ENCODE assay signal across 23 mouse cellular contexts in genomic region chr6:22791801-22792200, GRCm38 (mm10).
"Had no signal": no experiment of that assay in that cellular context is flagged by ENCODE, and none has a peak within 500 bp of the region (broad histone marks: within the 10 kb centered on the region; RNA-seq: fewer than 3 reads in every experiment).

No protein-coding gene starts in this region.

- H3K4me3 ChIP-seq: kidney, embryonic 15.5 days; left cerebral cortex, adult 2 months; limb, embryonic 12.5 days; liver, embryonic 12.5 days; liver, embryonic 15.5 days; lung, embryonic 15.5 days; megakaryocyte, embryonic 14.5 days; midbrain, embryonic 10.5 days; midbrain, embryonic 15.5 days; neural tube, embryonic 12.5 days; neural tube, embryonic 15.5 days had no signal

- DNase-seq: kidney, adult 8-10 months; kidney, postnatal 10 days; kidney, postnatal 36 days; layer of hippocampus, postnatal 36 days; liver; lung, adult 18-20 months; lung, postnatal 10 days; lung, postnatal 36 days; right cerebral cortex, adult 18-20 months; right cerebral cortex, postnatal 25 days; thymus, adult 18-20 months; thymus, postnatal 36 days had no signal

- H3K36me3 ChIP-seq: kidney, embryonic 15.5 days; limb, embryonic 12.5 days; liver, embryonic 12.5 days; liver, embryonic 15.5 days; lung, embryonic 15.5 days; midbrain, embryonic 10.5 days; midbrain, embryonic 15.5 days; neural tube, embryonic 12.5 days; neural tube, embryonic 15.5 days had no signal

- H3K27ac ChIP-seq: kidney, embryonic 15.5 days; left cerebral cortex, adult 2 months; limb, embryonic 12.5 days; liver, embryonic 12.5 days; liver, embryonic 15.5 days; lung, embryonic 15.5 days; midbrain, embryonic 10.5 days; midbrain, embryonic 15.5 days; neural tube, embryonic 12.5 days; neural tube, embryonic 15.5 days had no signal

- H3K9me3 ChIP-seq: kidney, embryonic 15.5 days; limb, embryonic 12.5 days; liver, embryonic 12.5 days; liver, embryonic 15.5 days; lung, embryonic 15.5 days; megakaryocyte, embryonic 14.5 days; midbrain, embryonic 10.5 days; midbrain, embryonic 15.5 days; neural tube, embryonic 12.5 days; neural tube, embryonic 15.5 days had no signal

- ATAC-seq: liver, embryonic 12.5 days; midbrain, embryonic 15.5 days had no signal

- H3K4me2 ChIP-seq: kidney, embryonic 15.5 days; limb, embryonic 12.5 days; liver, embryonic 12.5 days; liver, embryonic 15.5 days; lung, embryonic 15.5 days; midbrain, embryonic 15.5 days; neural tube, embryonic 12.5 days; neural tube, embryonic 15.5 days had no signal

- H3K4me1 ChIP-seq: kidney, embryonic 15.5 days; limb, embryonic 12.5 days; liver, embryonic 12.5 days; liver, embryonic 15.5 days; lung, embryonic 15.5 days; megakaryocyte, embryonic 14.5 days; neural tube, embryonic 12.5 days had no signal

- H3K27me3 ChIP-seq: kidney, embryonic 15.5 days; limb, embryonic 12.5 days; liver, embryonic 12.5 days; liver, embryonic 15.5 days; lung, embryonic 15.5 days; megakaryocyte, embryonic 14.5 days; midbrain, embryonic 15.5 days; neural tube, embryonic 12.5 days; neural tube, embryonic 15.5 days had no signal

- H3K9ac ChIP-seq: kidney, embryonic 15.5 days; limb, embryonic 12.5 days; liver, embryonic 12.5 days; liver, embryonic 15.5 days; lung, embryonic 15.5 days; midbrain, embryonic 15.5 days; neural tube, embryonic 12.5 days; neural tube, embryonic 15.5 days had no signal
